Mouse (Mus musculus) forelimb bud, embryonic 11.5 days (tissue): ENCODE measurements around the gene Eapp.

Experiments used
- DNase-seq: peaks from one replicate; pipeline ENCODE4 v3.0.0-alpha.2; 2012; ENCODE audit warnings: low read depth, low spot score

Gene Eapp

DNA sequence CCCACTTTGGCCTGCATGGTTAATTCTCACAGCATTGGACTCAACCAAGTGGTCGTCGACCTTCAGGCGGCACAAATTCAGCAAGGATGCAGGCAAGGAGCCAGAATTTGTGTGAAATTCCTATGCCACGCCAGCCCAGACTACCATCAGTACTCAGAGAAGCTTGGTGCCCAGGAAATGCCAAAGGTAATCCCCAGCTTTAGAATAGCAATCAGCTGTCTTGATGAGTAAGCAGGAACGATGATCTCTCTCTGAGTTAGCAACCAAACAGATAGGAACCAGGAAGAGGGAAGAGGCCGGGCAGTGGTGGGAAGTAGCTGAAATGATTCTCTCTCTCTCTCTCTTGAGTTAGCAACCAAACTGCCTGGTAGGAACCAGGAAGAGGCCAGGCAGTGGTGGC, 55.4 kb downstream of the Eapp start:
- no peak for DNase-seq

DNA sequence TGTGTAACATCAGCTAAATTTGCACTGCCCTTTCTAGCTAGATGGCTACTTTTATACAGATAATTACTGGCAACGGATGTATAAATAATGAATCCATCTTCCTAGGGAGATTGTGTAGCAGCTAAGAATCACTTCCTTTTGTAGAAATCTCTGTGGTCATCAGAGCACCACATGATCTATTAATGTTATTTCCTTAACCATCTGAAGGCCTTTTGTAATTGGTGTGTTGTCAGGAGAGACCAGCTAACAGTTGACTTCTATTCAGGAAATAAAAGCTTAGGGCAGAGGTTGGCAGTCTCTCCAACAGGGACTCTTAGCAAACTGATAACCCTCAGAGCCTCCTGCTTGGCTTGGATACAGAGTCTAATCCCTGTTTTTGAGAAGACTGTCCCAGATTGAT, 58.7 kb downstream of the Eapp start:
- DNase-seq: no peak

DNA sequence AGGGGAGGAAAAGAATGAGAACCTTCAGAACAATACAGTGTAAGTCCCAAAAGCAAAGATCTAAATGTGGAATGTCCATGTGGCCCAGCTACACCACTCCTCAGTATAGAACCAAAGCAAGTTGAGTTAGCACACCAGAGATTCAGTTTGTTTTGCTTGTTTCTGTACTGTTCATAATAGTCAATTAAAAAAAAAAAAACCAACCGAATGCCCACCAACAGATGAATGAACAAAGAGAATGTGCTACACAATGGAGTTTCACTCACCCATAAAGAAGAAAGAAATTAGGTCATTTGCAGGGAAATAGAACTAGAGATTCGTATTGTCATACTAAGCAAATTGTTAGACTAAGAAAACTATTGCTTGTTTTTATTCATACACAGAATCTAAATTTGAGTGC, 63.6 kb downstream of the Eapp start:
- DNase-seq: no peak

DNA sequence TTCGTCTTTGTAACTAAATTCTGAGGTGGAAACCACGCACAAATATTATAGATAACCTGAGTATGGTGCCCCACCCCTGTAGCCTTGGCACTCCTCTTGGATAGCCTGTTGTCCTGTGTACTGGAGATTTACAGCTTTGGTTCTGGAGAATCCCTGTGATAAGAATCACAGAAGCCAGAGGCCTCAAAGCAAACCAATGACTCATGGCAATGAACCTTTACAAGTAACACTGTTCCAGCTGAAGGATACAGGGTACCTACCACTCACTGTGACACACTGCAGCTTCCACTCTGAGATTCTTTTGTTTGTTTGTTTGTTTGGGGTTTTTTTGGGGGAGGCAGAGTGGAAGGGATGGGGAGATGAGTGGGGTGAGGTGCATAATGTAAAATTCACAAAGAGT, 73.8 kb downstream of the Eapp start:
- DNase-seq: no peak
